Mouse (Mus musculus) sigmoid colon, adult 10 weeks (tissue): Measurements from ENCODE around the gene Tpi1. TPM values are rescaled to one million over a fixed set of nuclear protein-coding genes. Genes with fewer than 3 reads are reported as not detected.

ENCODE experiments used
- polyA plus RNA-seq: library from polyadenylated mRNA; stranded (reverse); fragments of 350-450 nt; fragmentation: Illumina TruSeq; extraction: RNeasy Lipid Tissue Mini Kit (QIAGEN cat#74804); gene quantifications from one replicate; pipeline ENCODE4 v1.2.3, GENCODE M21; 2014; ENCODE audit warnings: low read depth, low replicate concordance

Tpi1 gene
- polyA plus RNA-seq = 30.7 TPM

DNA sequence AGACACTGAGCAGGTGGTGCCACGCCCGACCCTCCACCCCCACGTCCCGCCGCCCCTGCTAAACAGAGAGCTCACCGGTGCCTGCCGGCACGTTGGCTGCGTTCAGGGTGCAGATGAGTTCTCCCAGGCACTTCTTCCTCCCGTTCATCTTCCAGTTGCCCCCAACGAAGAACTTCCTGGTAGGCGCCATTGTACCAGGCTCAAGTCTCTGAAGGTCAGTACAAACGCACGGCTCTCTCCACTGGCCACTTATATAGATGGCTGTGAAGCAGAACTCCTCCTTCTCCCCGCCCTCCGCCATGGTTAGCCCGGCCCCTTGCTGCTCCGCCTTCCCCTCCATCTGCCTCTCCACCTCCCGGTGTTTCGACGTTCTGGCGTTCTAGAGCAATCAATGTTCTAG, at the start of gene Tpi1:
Tpi1 (minus strand) TSS at position 364 of the 400 bp plus-strand sequence.

DNA sequence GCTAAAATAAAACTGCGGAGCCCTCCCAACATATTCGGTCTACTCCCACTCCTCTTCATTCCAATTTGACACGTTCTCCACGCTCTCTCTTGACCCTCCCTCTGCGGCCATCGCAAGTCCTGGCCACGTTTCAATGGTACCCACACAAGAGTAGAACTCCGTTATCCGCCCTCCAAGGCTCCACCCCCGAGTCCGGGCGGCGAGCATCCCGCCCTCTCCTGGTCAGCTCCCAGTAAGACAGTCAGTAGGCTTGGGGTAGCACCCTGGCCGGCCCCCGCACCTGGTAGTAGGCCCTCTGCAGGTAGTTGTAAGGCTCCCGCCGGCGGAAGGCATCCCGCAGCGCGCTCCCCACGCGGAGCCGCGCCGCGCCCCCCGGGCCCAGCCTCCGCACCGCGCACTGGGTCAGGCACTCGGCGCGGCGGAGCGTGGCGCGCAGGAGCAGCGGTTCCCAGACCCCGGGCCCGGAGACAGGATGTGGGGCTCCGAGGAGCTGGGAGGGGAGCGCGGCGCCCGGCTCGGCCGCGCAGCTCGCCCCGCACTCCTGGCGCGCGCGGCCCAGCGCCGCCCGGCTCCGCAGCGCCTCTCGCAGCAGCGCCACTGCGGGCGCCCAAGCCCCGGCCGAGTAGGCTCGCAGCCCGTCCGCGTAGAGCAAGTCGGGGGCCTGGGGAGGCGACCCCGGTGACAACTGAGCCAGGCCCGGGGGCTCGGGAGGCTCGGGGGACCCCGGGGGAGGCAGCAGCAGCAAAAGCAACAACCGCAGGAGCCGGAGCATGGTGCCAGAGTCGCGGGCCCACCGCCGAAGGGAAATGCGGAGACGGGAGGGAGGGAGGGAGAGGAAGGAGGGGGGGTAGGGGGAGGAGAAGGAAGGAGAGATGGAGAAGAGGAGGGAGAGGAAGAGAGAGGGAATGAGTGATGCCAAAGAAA, 43.1 kb upstream of the Tpi1 start, which contains the start of gene P3h3:
P3h3 (minus strand) TSS at position 837 of the 924 bp plus-strand sequence.

DNA sequence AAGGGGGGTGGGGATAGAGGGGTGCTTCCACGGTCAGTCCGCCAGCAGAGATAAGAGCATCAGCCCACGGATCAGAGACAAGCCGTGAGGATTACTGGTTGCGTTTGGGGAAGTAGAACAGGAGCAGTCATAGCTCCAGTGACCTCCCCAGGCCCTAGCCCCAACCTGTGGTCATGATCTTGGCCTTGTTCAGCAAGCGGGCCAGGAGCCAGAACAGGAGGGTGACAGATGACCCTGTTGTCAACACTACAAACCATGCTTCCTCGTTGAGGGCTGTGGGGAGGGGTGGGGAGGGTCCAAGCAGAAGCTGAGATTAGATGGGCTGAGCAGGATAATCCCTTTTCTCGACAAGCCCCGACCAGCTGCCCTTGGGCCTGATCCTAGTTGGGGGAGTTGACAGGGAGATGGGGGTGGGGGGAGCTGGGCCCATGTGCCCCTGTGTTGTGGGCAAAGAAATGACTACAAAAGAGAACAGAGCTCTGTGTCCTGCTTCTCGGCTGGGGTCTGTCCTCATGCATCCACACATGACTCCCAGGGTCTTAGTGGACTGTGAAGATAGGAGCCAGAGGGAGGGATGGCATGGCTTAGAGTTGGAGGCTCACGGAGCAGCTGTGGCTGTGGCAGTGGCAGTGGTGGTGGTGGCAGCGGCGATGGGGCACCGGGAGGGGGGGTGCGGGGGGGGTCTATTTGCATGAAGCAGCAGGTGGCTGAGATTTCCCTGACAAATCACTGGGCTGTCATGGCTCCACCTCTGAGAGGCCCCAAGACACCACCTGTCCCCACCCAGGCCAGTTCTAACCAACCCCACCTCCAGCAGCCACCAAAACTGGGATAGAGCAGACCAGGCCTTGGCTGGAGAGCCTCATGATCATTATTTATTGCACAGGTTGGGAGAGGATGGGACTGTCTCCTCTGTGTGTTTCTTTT, 26.4 kb upstream of the Tpi1 start, which contains the start of gene Gnb3:
Gnb3 (minus strand) TSS at position 35 of the 927 bp plus-strand sequence.

DNA sequence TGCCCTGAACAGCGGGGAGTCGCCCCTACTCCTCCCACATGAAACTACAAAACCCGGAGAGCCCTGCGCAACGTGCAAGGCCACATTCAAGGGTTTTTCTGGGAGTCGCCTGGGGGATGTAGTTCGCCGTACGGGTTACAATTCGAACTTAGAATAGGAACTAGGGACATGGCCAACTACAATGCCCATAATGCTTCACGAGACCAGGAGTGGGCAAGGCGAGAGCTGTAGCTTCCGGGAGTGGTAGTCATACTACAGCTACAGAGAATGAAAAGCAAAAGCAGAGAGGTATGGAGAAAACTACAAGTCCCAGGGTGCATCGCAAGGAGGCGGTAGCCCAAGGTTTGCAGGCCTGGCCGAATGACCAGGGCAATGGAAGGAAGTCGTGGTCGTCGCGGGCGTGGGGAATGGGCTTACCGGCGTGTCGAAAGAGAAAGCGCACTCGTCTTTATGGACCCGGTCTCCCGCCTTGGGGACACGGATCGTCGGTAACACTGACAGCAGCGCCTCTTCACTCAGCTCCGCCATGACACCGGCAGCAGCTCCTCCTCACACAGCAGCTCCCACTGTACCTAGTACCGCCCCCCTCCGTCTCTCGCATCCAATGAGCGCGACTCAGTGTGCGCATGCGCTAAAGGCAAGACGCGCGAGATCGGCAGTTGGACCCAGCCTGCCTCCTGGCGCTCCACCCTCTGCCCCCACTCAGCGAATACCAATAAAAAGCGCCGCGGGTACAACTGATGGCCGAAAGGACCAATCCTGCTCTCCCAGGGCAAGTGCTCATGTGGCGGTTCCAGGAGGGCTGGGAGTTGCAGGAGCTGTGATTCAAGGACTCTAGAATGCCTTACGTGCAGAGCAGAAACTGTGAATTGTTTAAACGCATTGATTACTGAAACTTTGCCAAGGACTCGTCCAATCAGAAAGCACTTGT, 15.0 kb upstream of the Tpi1 start, which contains the start of the genes Usp5 and Cdca3:
Usp5 (minus strand) TSS at position 617 of the 931 bp plus-strand sequence.
Cdca3 (plus strand) TSS at position 680 of the 931 bp plus-strand sequence.

DNA sequence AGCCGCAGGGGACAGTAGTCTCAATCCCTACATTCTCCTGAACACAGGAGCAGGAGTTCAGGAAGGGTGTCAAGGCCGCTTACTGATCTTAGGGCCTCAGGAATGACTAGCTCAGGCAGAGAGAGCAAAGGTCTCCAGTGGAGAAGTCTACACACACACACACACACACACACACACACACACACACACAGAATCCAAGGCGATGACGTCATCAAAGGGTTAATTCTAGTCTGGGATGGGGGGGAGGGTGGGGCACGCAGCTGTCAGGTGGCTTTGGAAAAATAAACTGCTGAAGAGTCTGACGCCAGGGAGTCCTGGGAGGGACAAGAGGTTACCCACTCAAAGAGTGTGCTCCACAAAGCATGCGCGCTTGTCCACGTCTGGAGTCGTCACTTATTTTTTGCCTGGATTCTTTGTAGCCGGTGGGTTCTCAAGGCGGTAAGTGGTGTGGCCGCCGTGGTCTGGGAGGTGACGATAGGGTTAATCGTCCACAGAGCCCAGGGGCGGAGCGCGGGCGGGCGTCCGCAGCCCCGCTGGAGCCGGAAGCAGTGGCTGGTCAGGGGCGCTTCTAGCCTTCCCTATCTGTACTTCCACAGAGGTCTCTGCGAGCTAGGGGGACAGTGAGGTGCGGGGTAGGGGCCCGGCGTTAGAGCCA, 5.6 kb downstream of the Tpi1 start, which contains the start of gene Spsb2:
Spsb2 (plus strand) TSS at position 304 of the 655 bp plus-strand sequence.

DNA sequence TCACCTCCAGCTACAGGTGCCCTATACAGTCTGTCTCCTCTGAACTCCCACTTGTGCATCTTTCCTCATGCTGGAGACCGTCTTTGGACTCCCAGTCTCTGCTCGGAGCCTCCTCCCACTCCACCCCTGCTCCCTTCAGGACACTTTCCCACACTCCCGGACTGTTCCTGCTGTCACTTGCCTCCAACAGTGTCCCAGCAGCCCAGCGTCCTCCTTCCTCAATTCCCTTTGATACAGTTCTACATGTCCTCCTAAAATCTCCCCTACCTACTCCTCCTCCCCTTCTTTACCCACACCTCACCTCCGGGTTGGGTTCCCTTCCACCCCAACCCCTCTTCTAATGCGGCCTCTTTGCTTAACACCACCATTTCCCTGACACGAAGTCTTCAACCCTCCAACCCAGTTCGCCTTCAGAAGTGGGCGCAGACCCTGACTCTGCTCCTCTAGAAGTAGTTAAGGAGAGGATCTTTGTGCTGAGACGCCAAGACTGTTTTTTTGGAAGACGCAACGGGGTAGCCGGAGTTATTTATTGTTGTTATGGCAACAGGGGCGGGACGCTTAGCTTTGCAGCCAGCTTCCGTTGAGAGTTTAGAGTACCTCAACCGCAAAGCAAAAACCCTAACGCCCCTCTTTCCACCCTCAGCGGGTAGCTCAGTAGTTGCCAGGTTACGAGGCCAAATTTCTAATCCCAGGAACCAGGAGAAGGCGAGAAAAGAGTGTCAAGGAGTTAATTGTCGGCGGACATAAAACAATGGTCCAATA, 34.7 kb downstream of the Tpi1 start, which contains the start of gene Lrrc23:
Lrrc23 (minus strand) TSS at position 506 of the 762 bp plus-strand sequence.

DNA sequence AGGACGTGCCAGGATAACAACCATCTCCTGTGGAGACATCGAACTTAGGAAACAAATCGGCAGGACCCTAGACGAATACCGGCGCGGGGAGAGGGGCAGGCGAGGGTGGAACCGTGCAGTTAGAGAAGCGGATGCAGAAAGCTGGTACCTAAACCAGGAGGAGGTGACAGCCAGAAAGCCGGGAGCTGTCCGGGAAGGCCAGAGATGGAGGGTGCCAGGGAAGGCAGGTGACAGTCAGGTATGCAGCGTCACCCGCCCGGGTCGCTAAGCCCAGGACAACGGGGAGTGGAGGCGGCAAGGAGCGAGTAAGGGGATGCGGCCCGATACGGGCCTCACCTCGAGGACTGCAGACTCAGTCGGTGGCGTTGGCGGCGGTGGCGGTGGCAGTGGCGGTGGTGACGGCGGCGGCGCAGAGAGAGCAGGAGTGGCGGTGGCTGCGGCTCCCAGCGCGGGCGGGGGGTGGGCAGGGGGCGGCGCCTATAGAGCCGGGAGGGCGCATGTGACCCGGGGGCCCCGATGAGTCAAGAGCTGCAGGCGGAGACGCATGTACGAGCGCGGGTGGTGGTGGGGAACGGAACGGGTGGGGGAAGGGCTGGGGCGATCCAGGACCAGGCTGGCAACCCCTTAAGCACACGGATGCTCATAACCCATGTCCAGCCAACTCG, 44.9 kb downstream of the Tpi1 start, which contains the start of gene Eno2:
Eno2 (minus strand) TSS at position 573 of the 665 bp plus-strand sequence.

Other genes with a start within 250 kb of the Tpi1 start
- not detected for gene C1rb, start 244.0 kb downstream of the Tpi1 start, polyA plus RNA-seq
- 0.16 TPM for gene C1s2, start 178.2 kb downstream of the Tpi1 start, polyA plus RNA-seq
- gene Lpcat3, start 151.3 kb downstream of the Tpi1 start, polyA plus RNA-seq = 44.6 TPM
- 14.0 TPM for gene Emg1, start 102.1 kb downstream of the Tpi1 start, polyA plus RNA-seq
- 30.3 TPM for gene Phb2, start 102.0 kb downstream of the Tpi1 start, polyA plus RNA-seq
- gene Ptpn6, start 75.6 kb downstream of the Tpi1 start, polyA plus RNA-seq = 1.9 TPM
- gene Grcc10, start 72.9 kb downstream of the Tpi1 start, polyA plus RNA-seq = 3.7 TPM
- gene Gm45234, start 58.3 kb downstream of the Tpi1 start, polyA plus RNA-seq = not detected
- 0.63 TPM for gene Atn1, start 57.8 kb downstream of the Tpi1 start, polyA plus RNA-seq
- 1.9 TPM for gene Eno2, start 44.6 kb downstream of the Tpi1 start, polyA plus RNA-seq
- 0.32 TPM for gene Lrrc23, start 34.6 kb downstream of the Tpi1 start, polyA plus RNA-seq
- gene Spsb2, start 5.6 kb downstream of the Tpi1 start, polyA plus RNA-seq = not detected
- 25.3 TPM for gene Usp5, start 15.2 kb upstream of the Tpi1 start, polyA plus RNA-seq
- 3.8 TPM for gene Cdca3, start 15.3 kb upstream of the Tpi1 start, polyA plus RNA-seq
- gene Gnb3, start 26.0 kb upstream of the Tpi1 start, polyA plus RNA-seq = not detected
- gene P3h3, start 43.5 kb upstream of the Tpi1 start, polyA plus RNA-seq = 0.60 TPM
- not detected for gene Gpr162, start 49.7 kb upstream of the Tpi1 start, polyA plus RNA-seq
- gene Cd4, start 73.9 kb upstream of the Tpi1 start, polyA plus RNA-seq = 2.6 TPM
- not detected for gene Lag3, start 97.4 kb upstream of the Tpi1 start, polyA plus RNA-seq
- gene Ptms, start 105.8 kb upstream of the Tpi1 start, polyA plus RNA-seq = 183 TPM
- gene Mlf2, start 117.1 kb upstream of the Tpi1 start, polyA plus RNA-seq = 11.7 TPM
- gene Cops7a, start 151.2 kb upstream of the Tpi1 start, polyA plus RNA-seq = 26.0 TPM
- gene Pianp, start 182.4 kb upstream of the Tpi1 start, polyA plus RNA-seq = not detected
- 20.3 TPM for gene Zfp384, start 194.8 kb upstream of the Tpi1 start, polyA plus RNA-seq
- gene Ing4, start 225.5 kb upstream of the Tpi1 start, polyA plus RNA-seq = 25.3 TPM
- gene Acrbp, start 235.4 kb upstream of the Tpi1 start, polyA plus RNA-seq = 3.6 TPM